Mouse (Mus musculus) granulocyte monocyte progenitor cell, adult 5-6 weeks (primary cell): ENCODE data around the gene Naaladl1. TPM values are rescaled to one million over a fixed set of nuclear protein-coding genes. Genes with fewer than 3 reads are reported as not detected.

Source experiments
- ATAC-seq: replicated peaks from 2 replicates; pipeline ENCODE4 v1.8.0; 2016; ENCODE audit warnings: mild to moderate bottlenecking, moderate TSS enrichment, inconsistent platforms; ENCODE audit not compliant: poor library complexity, severe bottlenecking
- total RNA-seq, 2 experiments: library from RNA; stranded (forward) in 1 of 2; stranded (reverse) in 1 of 2; fragments of 200-712, 200-1000 nt in 1 of 2; fragments of >200 nt in 1 of 2; fragmentation: Nextera tagmentation in 1 of 2; gene quantifications; 2 replicates each; pipeline ENCODE4 v1.2.3; 2014 to 2017

The Naaladl1 gene
- total RNA-seq (2014; fragmentation: Nextera tagmentation) (0.28 and 1.1 TPM in 2 replicates), total RNA-seq (2017) (not detected in 2 replicates)

DNA sequence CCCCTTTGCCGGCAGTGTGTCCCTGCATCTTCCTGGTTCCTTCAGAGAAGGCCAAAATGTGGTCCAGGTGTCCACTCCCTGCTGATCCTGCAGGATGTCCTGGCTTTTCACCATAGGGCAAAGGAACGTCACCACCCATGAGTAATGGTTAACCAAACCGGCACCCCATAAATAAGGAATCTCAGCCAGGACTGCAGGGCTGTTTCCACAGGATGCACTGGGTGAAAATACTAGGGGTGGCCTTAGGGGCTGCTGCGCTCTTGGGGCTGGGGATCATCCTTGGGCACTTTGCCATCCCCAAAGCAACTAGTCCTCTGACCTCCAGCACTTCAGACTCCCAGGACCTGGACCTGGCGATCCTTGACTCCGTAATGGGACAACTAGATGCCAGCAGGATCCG is at the start of gene Naaladl1:
Naaladl1 (plus strand) TSS at position 197 of the 400 bp plus-strand sequence.
- no peak for ATAC-seq

- ATAC-seq: no peak
Observed at GRCm38 (mm10) chr19:6056696-6057095, 48.9 kb upstream of the Naaladl1 start.

DNA sequence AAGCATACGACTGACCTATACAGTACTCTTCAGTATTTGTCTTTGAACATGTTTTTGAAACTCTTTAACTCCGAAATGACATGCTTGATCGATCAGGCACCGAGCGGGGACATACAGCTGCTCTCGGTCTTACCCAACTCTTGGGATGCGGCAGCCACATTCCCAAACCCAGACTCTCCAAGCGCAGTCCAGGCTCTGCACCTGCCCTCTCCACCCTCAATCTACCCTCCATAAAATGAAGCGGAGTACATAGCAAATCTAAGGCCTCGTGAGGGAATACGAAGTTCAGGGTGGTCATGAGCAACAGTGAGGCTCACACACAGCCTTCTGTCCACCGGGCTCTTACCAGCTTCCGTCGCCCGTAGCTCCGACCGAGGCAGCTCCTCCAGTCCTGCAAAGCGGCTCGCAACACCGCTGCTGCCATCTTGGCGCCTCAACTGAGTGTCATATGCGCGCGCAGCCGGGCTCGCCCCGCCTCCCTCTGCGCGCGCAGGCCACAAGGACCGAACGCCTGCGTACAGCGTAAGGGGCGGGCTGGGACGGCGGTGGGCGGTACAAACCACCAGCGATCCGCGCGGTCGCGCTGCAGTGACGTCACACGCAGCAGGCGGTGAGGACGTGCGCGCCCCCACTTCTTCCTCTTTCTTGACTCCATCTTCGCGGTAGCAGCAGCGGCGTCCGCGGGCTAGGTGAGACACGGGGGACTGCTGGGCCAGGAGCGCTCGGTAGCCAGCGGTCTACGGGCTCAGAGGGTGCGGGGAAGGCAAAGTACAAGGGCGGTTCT is 48.1 kb upstream of the Naaladl1 start, which contains the start of the genes Mrpl49 and Fau:
Mrpl49 (minus strand) TSS at position 473 of the 784 bp plus-strand sequence.
Fau (plus strand) TSS at position 532 of the 784 bp plus-strand sequence.
- peak; percentile 76 for ATAC-seq

DNA sequence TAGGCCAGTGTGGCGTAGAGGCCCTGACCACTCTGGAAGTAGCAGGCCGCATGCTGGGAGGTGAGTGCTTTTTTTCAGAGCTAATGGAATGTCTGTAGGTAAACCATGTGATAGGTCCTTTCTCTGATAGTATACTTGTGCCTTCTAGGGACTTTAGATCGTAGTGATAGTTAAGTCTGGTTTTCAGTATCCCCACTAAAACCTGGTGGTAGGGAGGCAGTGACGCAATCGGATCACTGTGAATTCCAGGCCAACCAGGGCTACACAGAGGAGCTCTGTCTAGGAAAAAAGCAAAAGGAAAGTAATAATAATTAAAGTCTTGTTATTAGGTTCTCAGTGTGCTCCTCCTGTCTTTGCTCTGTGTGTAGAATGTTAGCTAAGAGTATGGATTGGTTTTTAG is 47.1 kb upstream of the Naaladl1 start:
- no peak for ATAC-seq

DNA sequence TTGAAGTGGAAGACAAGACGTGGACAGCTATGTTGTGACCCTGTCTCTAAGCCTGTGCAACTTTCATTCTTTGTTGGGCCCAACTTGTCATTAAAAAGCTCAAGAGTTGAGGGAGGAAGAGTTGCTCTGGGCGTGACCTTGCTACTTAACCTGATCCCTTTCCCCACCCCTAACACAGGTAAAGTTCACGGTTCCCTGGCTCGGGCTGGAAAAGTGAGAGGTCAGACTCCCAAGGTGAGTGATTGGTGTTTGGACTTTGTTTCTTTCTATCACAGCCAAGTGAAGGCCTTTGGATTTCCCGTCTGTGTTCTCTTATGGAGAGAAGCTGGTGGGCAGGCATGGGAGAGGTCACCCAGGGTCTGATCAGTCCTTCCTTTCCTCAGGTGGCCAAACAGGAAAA is 46.6 kb upstream of the Naaladl1 start:
- no peak for ATAC-seq

DNA sequence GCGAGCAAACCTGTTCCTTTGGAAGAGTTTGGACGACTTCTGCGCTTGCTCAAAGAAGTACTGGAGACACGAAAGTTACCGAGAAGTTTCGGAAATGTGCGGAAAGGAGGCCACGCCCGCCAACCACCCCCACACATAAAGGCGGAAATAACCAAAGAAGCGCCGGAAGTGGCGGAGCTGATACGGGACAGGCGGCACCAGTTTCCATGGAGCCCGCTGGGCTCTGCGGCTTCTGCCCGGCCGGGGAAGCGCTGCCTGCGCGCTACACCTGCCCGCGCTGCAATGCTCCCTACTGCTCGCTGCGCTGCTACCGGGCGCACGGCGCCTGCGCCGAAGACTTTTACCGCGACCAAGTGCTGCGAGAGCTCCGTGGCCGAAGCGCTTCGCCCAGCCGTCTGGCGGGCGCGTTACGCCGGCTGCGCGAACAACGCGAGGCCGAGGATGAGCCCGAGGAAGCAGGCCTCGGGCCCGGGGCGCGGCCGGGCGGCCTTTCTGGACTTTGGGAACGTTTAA is 44.5 kb upstream of the Naaladl1 start, which contains the start of gene Znhit2:
Znhit2 (plus strand) TSS at position 172 of the 513 bp plus-strand sequence.
- peak; percentile 62 for ATAC-seq

GRCm38 (mm10) chr19:6061641-6062302 is 43.8 kb upstream of the Naaladl1 start:
- ATAC-seq: peak; percentile 50

- ATAC-seq: no peak
Observed at GRCm38 (mm10) chr19:6062418-6062817, 43.2 kb upstream of the Naaladl1 start.

- no peak for ATAC-seq
Observed at GRCm38 (mm10) chr19:6063081-6063480, 42.5 kb upstream of the Naaladl1 start.

GRCm38 (mm10) chr19:6066571-6066970 is 39.0 kb upstream of the Naaladl1 start:
- ATAC-seq: no peak

DNA sequence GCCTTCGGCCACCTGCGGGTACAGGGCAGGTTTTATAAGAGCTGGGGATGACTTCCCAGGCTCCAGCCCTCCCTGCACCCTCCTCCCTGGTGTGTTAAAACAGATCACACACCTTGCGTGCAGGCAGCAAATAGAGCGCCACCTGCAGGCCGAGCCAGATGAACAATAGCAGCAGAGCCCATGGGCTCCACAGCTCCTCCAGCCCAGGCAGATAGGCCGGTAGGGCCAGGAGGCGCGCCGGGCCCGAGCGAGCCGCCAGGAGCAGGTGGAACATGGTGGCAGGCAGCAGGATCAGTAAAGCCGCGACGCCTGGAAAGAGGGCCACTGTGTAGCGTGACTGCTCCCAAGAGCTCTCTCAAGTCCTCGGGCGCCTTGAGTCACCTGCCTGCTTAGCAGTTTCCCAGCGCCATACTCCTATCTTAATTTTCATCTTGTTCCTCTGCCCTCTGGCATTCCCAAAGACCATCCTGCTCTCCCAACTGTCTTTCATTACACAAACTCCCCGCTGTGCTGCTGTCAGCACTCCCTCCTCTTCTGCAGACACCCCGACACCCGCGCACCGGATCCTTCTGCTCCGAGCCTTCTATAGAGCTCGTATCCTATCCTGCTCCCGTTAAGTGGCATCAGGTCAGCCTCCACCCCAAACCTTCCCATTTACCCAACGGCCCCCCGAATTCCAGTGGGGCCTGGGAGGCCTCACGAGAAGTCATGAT is 38.4 kb upstream of the Naaladl1 start:
- ATAC-seq: peak; percentile 67

DNA sequence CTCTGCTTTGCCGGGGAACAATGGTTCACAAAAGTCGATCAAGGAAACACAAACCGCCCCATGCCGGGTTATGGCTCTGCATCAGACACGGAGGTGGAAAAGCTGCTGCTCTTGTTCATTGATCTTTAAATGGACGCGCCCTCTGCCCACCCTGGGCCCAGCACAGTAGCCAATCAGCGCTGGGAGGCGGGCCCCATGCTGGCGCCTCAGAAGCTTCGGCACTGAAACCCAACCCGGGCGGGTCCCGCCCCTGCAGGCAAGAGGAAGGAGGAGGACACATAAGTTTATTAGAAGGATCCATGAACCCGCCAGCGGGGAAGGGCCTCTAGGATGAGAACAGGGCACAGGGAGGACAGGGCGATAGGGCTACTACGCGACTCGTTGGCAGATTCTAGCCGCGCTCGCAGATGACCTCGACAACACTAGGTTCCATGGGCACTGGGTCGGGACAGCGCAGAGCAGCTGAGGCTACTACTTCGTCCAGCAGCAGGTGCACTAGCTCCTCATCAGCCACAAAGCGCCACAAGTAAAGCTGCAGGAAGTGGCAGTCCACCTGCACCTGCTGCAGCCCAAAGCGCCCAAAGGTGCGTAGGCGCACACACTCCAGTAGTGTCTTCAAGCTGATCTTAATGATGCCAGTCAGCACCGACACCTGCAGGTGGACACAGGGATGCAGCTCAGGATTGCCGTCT is 37.7 kb upstream of the Naaladl1 start, which contains the start of gene Tm7sf2:
Tm7sf2 (minus strand) TSS at position 650 of the 692 bp plus-strand sequence.
- ATAC-seq: peak; percentile 88

GRCm38 (mm10) chr19:6068951-6069350 is 36.6 kb upstream of the Naaladl1 start:
- no peak for ATAC-seq

DNA sequence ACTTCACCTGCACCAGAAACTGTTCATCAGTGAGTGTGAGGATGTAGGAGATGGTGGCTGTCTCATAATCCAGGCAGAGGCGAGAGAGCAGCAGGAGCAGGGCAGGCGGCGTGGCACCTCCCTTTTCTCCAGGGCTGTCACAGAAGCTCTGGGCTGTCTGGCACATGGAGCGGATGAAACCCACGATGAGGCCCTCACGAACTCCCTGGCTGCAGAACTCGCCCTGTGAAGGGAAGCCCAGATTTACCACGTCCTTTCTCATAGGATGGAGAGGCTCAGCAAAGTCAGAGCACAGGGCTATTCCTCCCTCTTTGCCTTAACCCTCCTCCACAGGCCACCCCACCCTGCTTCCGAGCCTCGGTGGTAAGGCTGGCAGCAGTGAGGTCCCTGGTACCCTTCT is 35.7 kb upstream of the Naaladl1 start:
- ATAC-seq: no peak

DNA sequence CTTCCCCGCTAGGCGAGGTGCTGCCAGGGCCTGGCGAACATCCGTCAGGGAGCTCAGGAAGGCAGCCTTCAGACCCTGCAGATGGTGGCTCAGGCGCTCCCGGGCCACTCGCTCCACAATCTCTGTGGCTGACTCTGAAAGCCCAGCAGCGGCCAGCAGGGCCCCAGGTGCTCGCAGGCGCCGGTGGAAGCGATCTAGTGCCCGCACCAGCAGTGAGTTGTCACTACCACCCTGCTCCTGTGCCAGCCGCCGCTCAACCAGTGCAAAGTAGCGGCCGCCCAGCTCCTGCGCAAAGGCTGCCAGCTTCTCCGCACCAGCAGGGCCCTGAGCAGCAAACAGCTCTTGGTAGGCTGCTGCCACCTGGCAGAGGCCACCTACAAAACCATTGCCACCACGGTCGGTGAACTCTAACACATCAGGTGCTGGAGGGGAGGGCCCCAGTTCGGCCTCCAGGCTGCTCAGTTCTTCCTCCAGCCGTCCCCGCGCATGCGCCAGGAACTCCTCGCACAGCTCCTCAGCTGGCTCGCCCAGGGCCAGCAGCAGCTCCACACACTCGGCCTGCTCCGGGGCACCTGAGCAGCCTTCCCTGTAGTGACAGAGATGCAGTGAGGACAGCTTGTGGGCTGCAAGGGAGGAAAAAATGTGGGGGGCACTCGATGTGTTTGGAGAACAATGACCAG is 34.9 kb upstream of the Naaladl1 start:
- no peak for ATAC-seq

GRCm38 (mm10) chr19:6071261-6071660 is 34.3 kb upstream of the Naaladl1 start:
- no peak for ATAC-seq

GRCm38 (mm10) chr19:6073889-6074288 is 31.7 kb upstream of the Naaladl1 start:
- peak; percentile 64 for ATAC-seq

DNA sequence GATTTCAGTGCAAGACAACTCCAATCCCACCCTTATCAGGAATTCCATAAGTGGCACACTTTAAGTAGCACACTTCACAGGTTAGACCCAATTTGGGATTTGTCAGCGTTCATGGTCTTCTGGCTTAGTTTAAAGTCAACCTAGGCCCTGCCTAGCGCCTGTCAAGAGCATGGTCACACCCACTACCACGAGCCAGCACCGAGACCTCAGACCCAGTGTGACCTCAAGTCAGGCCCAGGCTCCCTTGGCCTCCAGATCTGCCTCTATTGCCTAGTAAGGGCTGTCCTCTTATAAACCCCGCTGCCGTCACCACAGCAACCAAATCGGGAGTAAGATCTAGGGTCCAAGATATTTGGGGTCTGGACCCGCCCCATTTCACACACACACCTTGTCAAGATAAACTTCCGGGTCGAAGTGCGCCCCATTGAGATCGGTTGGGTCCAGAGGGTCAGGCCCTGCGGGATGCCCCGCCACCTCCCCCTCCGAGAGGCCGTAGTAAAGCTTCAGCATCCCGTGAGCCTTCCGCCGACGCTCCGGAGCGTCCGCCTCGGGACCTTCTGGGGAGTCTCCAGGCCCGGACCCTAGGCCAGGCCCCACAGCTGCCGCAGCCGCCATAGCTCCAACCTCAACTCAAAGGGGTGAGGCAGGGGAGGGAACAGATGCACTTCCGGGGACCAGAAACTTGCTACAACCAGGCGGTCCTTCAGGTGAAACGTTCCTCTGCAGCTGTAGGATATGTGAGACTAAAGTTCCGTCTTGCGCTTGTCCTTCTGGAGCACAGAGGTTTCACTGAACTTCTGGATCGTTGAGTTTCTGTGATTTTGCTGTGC is 28.8 kb upstream of the Naaladl1 start, which contains the start of gene Vps51:
Vps51 (minus strand) TSS at position 668 of the 830 bp plus-strand sequence.
- peak; percentile 92 for ATAC-seq
